Mouse (Mus musculus) heart, adult 2 months (tissue): ENCODE data around the gene Gpr153.

Experiments used
- EP300 ChIP-seq: fragments of 200-500 bp; IDR thresholded peaks from 2 replicates; pipeline ENCODE4 v1.6.1; 2011; ENCODE audit warnings: low read depth, low read length, control low read depth; ENCODE audit not compliant: insufficient read depth
- POLR2A ChIP-seq: fragments of 200-500 bp; IDR thresholded peaks from 2 replicates; pipeline ENCODE4 v1.6.1; 2011; ENCODE audit warnings: mild to moderate bottlenecking, low read depth, low read length, control low read depth; ENCODE audit not compliant: insufficient read depth

DNA sequence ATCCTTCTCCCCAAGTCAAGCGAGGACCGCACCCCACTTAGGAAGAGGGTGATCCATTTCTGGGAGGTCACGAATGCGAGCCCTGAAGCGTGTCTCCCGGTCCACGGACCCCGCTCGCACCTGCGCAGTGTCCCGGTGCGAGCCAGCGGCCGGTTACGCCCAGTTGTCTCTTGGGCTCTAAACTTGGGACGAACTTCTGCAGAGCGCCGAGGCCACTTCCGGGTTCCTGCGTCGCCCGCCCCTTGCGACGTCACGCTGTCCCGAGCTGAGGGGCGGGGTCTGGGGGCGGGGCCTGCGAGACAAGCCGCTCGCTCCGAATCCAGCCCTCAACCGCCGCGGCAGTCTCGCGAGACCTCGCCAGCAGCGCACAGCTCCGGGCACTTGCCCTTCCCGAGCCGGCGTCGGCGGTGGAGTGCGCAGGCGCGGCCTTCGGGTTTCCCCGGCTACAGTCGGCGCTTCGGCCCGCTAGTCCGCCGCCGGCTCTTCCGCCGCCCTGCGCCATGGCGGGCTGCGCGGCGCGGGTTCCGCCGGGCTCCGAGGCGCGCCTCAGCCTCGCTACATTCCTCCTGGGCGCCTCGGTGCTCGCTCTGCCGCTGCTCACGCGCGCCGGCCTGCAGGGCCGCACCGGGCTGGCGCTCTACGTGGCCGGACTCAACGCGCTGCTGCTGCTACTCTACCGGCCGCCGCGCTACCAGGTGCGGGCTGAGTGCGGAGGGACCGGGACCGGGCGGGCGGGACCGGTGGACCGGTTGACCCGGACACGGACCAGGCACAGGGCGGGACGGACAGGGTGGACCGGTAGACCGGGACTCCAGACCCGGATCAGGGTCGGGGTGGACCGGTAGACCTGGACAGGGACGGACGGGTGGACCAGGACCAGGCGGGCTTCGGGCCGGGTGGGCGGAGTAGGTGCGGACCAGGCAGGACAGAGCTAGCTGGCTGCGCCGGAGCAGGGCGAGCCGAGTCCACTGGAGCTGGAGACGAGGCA is 23.1 kb downstream of the Gpr153 start, which contains the start of gene Icmt:
- TF ChIP-seq POLR2A = peak; percentile 91
- TF ChIP-seq EP300 = peak; percentile 46; the same call in 1 of the 2 replicates
